Comparison of ENCODE assay signal across 20 mouse cellular contexts in the genomic region with DNA sequence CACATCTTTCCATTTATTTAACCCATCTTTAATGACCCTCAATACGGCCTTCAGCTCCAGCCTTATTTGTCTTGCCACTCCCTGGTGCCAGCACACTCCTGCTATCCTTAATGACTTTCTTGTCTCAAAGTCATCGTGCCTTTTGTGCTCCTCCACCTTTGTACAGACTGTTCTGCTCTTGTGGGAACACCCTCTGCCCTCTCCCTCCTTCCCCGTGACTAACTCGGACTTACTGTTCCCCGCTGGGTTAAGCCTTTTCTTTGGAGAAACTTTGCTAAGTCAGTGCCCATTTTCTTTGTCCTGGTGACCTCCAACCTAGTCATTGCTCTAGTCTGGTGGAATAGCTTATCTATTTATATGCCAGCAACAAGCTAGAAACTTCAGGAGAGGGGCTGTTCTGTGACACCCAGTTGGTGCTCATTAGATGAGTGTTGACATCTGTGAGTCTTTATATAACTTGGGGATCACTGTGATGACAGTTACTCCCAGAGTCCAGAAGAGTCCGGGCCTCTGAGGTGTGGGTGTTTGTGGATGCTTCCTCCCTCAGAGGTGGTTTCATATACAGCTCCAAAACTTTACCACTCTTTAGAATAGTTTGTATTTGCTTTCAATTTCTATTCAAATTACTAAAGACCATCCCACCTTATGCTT.
DNase-seq lines count a peak whose midpoint lies in the region; ATAC-seq and TF ChIP-seq lines count a peak whose summit lies in the region.
"Had no signal": no experiment of that assay in that cellular context is flagged by ENCODE, and none has a peak within 500 bp of the region (broad histone marks: within the 10 kb centered on the region; RNA-seq: fewer than 3 reads in every experiment).

No protein-coding gene starts in this region.

- H3K36me3 ChIP-seq in heart, embryonic 12.5 days = no peaks in the 10 kb centered on the region
- no peaks in the 10 kb centered on the region for H3K36me3 ChIP-seq in midbrain, embryonic 11.5 days (ENCODE audit: control insufficient read depth, insufficient read depth, low read length)
- no peaks in the 10 kb centered on the region for H3K36me3 ChIP-seq in midbrain, embryonic 16.5 days (ENCODE audit: control insufficient read depth, insufficient read depth, low read length)
- H3K36me3 ChIP-seq in intestine, embryonic 16.5 days (ENCODE audit: control insufficient read depth, insufficient read depth, low read length) = no peaks in the 10 kb centered on the region
- no peaks in the 10 kb centered on the region for H3K36me3 ChIP-seq in stomach, postnatal 0 days (ENCODE audit: control insufficient read depth, insufficient read depth, low read length)
- H3K36me3 ChIP-seq in forebrain, embryonic 14.5 days (ENCODE audit: control insufficient read depth, insufficient read depth, low read length) = no peaks in the 10 kb centered on the region
- H3K36me3 ChIP-seq: limb, embryonic 10.5 days; midbrain, embryonic 15.5 days had no signal

- H3K4me3 ChIP-seq in heart, embryonic 12.5 days = no peak overlapping the region
- H3K4me3 ChIP-seq in midbrain, embryonic 11.5 days (ENCODE audit: low read depth, low read length) = no peak overlapping the region
- H3K4me3 ChIP-seq in midbrain, embryonic 16.5 days (ENCODE audit: low read depth, low read length) = no peak overlapping the region
- H3K4me3 ChIP-seq in intestine, embryonic 16.5 days (ENCODE audit: low read length) = no peak overlapping the region
- H3K4me3 ChIP-seq in stomach, postnatal 0 days (ENCODE audit: low read depth, low read length) = no peak overlapping the region
- no peak overlapping the region for H3K4me3 ChIP-seq in forebrain, embryonic 14.5 days (ENCODE audit: low read depth, low read length)
- H3K4me3 ChIP-seq: limb, embryonic 10.5 days; megakaryocyte, embryonic 14.5 days; midbrain, embryonic 15.5 days had no signal

- 0 out of 2 replicates have a peak overlapping the region, but pooled peaks have one; percentile 20 for H3K27ac ChIP-seq in heart, embryonic 12.5 days (ENCODE audit: poor library complexity, severe bottlenecking)
- H3K27ac ChIP-seq in midbrain, embryonic 11.5 days (ENCODE audit: low read depth, low read length) = no peak overlapping the region
- H3K27ac ChIP-seq in midbrain, embryonic 16.5 days (ENCODE audit: low read length) = no peak overlapping the region
- no peak overlapping the region for H3K27ac ChIP-seq in intestine, embryonic 16.5 days (ENCODE audit: low read length)
- H3K27ac ChIP-seq in stomach, postnatal 0 days (replicated peaks) = peak overlapping the region; percentile 63; the same call in 1 of the 2 replicates
- no peak overlapping the region for H3K27ac ChIP-seq in forebrain, embryonic 14.5 days (ENCODE audit: low read depth, low read length)
- H3K27ac ChIP-seq: limb, embryonic 10.5 days; midbrain, embryonic 15.5 days had no signal

- no peak overlapping the region for H3K9ac ChIP-seq in heart, embryonic 12.5 days
- no peak overlapping the region for H3K9ac ChIP-seq in midbrain, embryonic 11.5 days (ENCODE audit: low read length)
- no peak overlapping the region for H3K9ac ChIP-seq in midbrain, embryonic 16.5 days (ENCODE audit: low read depth, low read length)
- H3K9ac ChIP-seq in intestine, embryonic 16.5 days (ENCODE audit: low read depth, low read length) = no peak overlapping the region
- H3K9ac ChIP-seq in stomach, postnatal 0 days (ENCODE audit: low read length) = no peak overlapping the region
- no peak overlapping the region for H3K9ac ChIP-seq in forebrain, embryonic 14.5 days (ENCODE audit: low read length)
- H3K9ac ChIP-seq: liver, postnatal 0 days; midbrain, embryonic 15.5 days had no signal

- peaks cover 15% of the 10 kb centered on the region for H3K4me1 ChIP-seq in heart, embryonic 12.5 days (replicated peaks)
- no peaks in the 10 kb centered on the region for H3K4me1 ChIP-seq in midbrain, embryonic 11.5 days (ENCODE audit: control insufficient read depth, insufficient read depth, low read length)
- no peaks in the 10 kb centered on the region for H3K4me1 ChIP-seq in midbrain, embryonic 16.5 days (ENCODE audit: control insufficient read depth, insufficient read depth, low read length)
- 0 out of 2 replicates have a peak, but pooled peaks cover 5% of the 10 kb centered on the region for H3K4me1 ChIP-seq in intestine, embryonic 16.5 days (ENCODE audit: control insufficient read depth, insufficient read depth, low read length)
- no peaks in the 10 kb centered on the region for H3K4me1 ChIP-seq in stomach, postnatal 0 days (replicated peaks; ENCODE audit: control insufficient read depth, insufficient read depth)
- no peaks in the 10 kb centered on the region for H3K4me1 ChIP-seq in forebrain, embryonic 14.5 days (ENCODE audit: control insufficient read depth, insufficient read depth, low read length)
- H3K4me1 ChIP-seq: limb, embryonic 10.5 days; midbrain, embryonic 15.5 days had no signal

- H3K4me2 ChIP-seq in heart, embryonic 12.5 days = no peak overlapping the region
- no peak overlapping the region for H3K4me2 ChIP-seq in midbrain, embryonic 11.5 days
- no peak overlapping the region for H3K4me2 ChIP-seq in midbrain, embryonic 16.5 days (ENCODE audit: low read length)
- no peak overlapping the region for H3K4me2 ChIP-seq in intestine, embryonic 16.5 days (ENCODE audit: low read depth, low read length)
- H3K4me2 ChIP-seq in stomach, postnatal 0 days (replicated peaks; ENCODE audit: low read depth) = no peak overlapping the region
- no peak overlapping the region for H3K4me2 ChIP-seq in forebrain, embryonic 14.5 days (ENCODE audit: low read length)
- H3K4me2 ChIP-seq: midbrain, embryonic 15.5 days had no signal

- no peaks in the 10 kb centered on the region for H3K27me3 ChIP-seq in heart, embryonic 12.5 days (replicated peaks)
- H3K27me3 ChIP-seq in midbrain, embryonic 11.5 days (ENCODE audit: control insufficient read depth, insufficient read depth, low read length) = no peaks in the 10 kb centered on the region
- no peaks in the 10 kb centered on the region for H3K27me3 ChIP-seq in midbrain, embryonic 16.5 days (ENCODE audit: control insufficient read depth, insufficient read depth, low read depth, low read length)
- no peaks in the 10 kb centered on the region for H3K27me3 ChIP-seq in intestine, embryonic 16.5 days (replicated peaks; ENCODE audit: control insufficient read depth, insufficient read depth, low read length)
- H3K27me3 ChIP-seq in stomach, postnatal 0 days (ENCODE audit: control insufficient read depth, insufficient read depth, low read length) = no peaks in the 10 kb centered on the region
- no peaks in the 10 kb centered on the region for H3K27me3 ChIP-seq in forebrain, embryonic 14.5 days (replicated peaks; ENCODE audit: control insufficient read depth, insufficient read depth, low read length)
- H3K27me3 ChIP-seq: megakaryocyte, embryonic 14.5 days; midbrain, embryonic 15.5 days had no signal

- DNase-seq in heart, adult 18-20 months = no peak
- peak; percentile 75 for DNase-seq in midbrain, embryonic 11.5 days (ENCODE audit: low spot score, missing footprints)
- peak; percentile 67 for DNase-seq in stomach, postnatal 0 days (ENCODE audit: low spot score)
- DNase-seq in forebrain, embryonic 14.5 days (ENCODE audit: low spot score) = no peak
- DNase-seq in layer of hippocampus, adult 9-11 months = no peak
- DNase-seq: B cell, adult 2 months; cerebellum, adult 2 months; cerebellum, postnatal 36 days; liver, postnatal 0 days; lung, postnatal 14 days; right cerebral cortex, postnatal 25 days; thymus, adult 18-20 months; thymus, postnatal 4 days had no signal

- no peak for TF ChIP-seq CTCF in stomach, postnatal 0 days (IDR thresholded peaks at IDR 0.05; ENCODE audit: low read depth)

- H3K9me3 ChIP-seq in heart, embryonic 12.5 days (replicated peaks) = no peaks in the 10 kb centered on the region
- H3K9me3 ChIP-seq in midbrain, embryonic 11.5 days (ENCODE audit: control insufficient read depth, low read length) = no peaks in the 10 kb centered on the region
- no peaks in the 10 kb centered on the region for H3K9me3 ChIP-seq in midbrain, embryonic 16.5 days (replicated peaks; ENCODE audit: control insufficient read depth, low read length, poor library complexity, severe bottlenecking)
- no peaks in the 10 kb centered on the region for H3K9me3 ChIP-seq in intestine, embryonic 16.5 days (ENCODE audit: control insufficient read depth, low read length)
- H3K9me3 ChIP-seq in stomach, postnatal 0 days (ENCODE audit: control insufficient read depth, low read length) = no peaks in the 10 kb centered on the region
- H3K9me3 ChIP-seq in forebrain, embryonic 14.5 days (replicated peaks; ENCODE audit: control insufficient read depth, low read length) = no peaks in the 10 kb centered on the region
- H3K9me3 ChIP-seq: limb, embryonic 10.5 days; megakaryocyte, embryonic 14.5 days; midbrain, embryonic 15.5 days had no signal

- 62% methylated on average over 6 of the region's 6 CpGs for WGBS in heart, embryonic 12.5 days
- 22% methylated on average over 6 of the region's 6 CpGs for WGBS in midbrain, embryonic 11.5 days
- WGBS in midbrain, embryonic 16.5 days = 27% methylated on average over 6 of the region's 6 CpGs
- 57% methylated on average over 6 of the region's 6 CpGs for WGBS in intestine, embryonic 16.5 days
- 58% methylated on average over 6 of the region's 6 CpGs for WGBS in stomach, postnatal 0 days
- 25% methylated on average over 6 of the region's 6 CpGs for whole genome bisulfite sequencing in forebrain, embryonic 14.5 days

- 0 out of 2 replicates have a peak, but pooled peaks have one; percentile 39 for ATAC-seq in heart, embryonic 12.5 days (ENCODE audit: insufficient number of reproducible peaks, low FRiP score)
- no peak for ATAC-seq in midbrain, embryonic 11.5 days (ENCODE audit: low FRiP score)
- no peak for ATAC-seq in midbrain, embryonic 16.5 days
- ATAC-seq in intestine, embryonic 16.5 days = peak; percentile 93
- ATAC-seq in stomach, postnatal 0 days (ENCODE audit: low FRiP score, low TSS enrichment) = peak; percentile 97
- ATAC-seq in forebrain, embryonic 14.5 days = no peak
- ATAC-seq: hindbrain, embryonic 16.5 days; liver, postnatal 0 days; midbrain, embryonic 15.5 days had no signal

- peak; percentile 69 for TF ChIP-seq EP300 in stomach, postnatal 0 days (optimal IDR thresholded peaks at IDR 0.05)

Comparison
In these comparisons a context has a peak if more than half of its experiments do, and no peak if none do; other contexts are left out.
1. ATAC-seq: peak in heart, embryonic 12.5 days (single experiment), intestine, embryonic 16.5 days (single experiment) and stomach, postnatal 0 days (single experiment); none in midbrain, embryonic 11.5 days (single experiment), midbrain, embryonic 16.5 days (single experiment) and forebrain, embryonic 14.5 days (single experiment).
2. H3K27ac ChIP-seq: peak in heart, embryonic 12.5 days (single experiment) and stomach, postnatal 0 days (single experiment); none in midbrain, embryonic 11.5 days (single experiment), midbrain, embryonic 16.5 days (single experiment), intestine, embryonic 16.5 days (single experiment) and forebrain, embryonic 14.5 days (single experiment).
3. DNase-seq: peak in midbrain, embryonic 11.5 days (single experiment) and stomach, postnatal 0 days (single experiment); none in heart, adult 18-20 months (0 of 2), forebrain, embryonic 14.5 days (single experiment) and layer of hippocampus, adult 9-11 months (single experiment).